Mouse (Mus musculus) kidney, adult 2 months (tissue): ENCODE results near the gene Aloxe3. TPM values are rescaled to one million over a fixed set of nuclear protein-coding genes. Genes with fewer than 3 reads are reported as not detected.

Source experiments
- DNase-seq: peaks from one replicate; pipeline ENCODE4 v3.0.0; 2021
- H3K27ac ChIP-seq: fragments of 200-500 bp; 2 replicates; pipeline ENCODE4 v1.5.1; 2012; ENCODE audit warnings: low read depth, low read length, control low read depth, inconsistent platforms; ENCODE audit not compliant: insufficient read depth
- H3K27me3 ChIP-seq: fragments of 200-500 bp; replicated peaks from 2 replicates; pipeline ENCODE4 v1.6.1; 2012; ENCODE audit warnings: mild to moderate bottlenecking, moderate library complexity, low read length, inconsistent platforms; ENCODE audit not compliant: control insufficient read depth, insufficient read depth
- H3K36me3 ChIP-seq: fragments of 200-500 bp; 2 replicates; pipeline ENCODE4 v1.6.1; 2012; ENCODE audit warnings: mild to moderate bottlenecking, moderate library complexity, low read length, inconsistent platforms; ENCODE audit not compliant: control insufficient read depth, insufficient read depth
- H3K4me1 ChIP-seq: fragments of 200-500 bp; 2 replicates; pipeline ENCODE4 v1.6.1; 2011; ENCODE audit warnings: low read length; ENCODE audit not compliant: control insufficient read depth, insufficient read depth
- H3K4me3 ChIP-seq: fragments of 200-500 bp; 2 replicates; pipeline ENCODE4 v1.5.1; 2011; ENCODE audit warnings: mild to moderate bottlenecking, low read depth, low read length, control low read depth; ENCODE audit not compliant: insufficient read depth
- CTCF ChIP-seq: fragments of 200-500 bp; conservative IDR thresholded peaks from 2 replicates; pipeline ENCODE4 v1.5.1; 2011; ENCODE audit warnings: low read depth, mild to moderate bottlenecking, control low read depth, low read length, moderate library complexity, mixed read lengths; ENCODE audit not compliant: insufficient read depth, insufficient read length
- POLR2A ChIP-seq: fragments of 200-500 bp; IDR thresholded peaks from one replicate; pipeline ENCODE4 v1.6.1; 2011; ENCODE audit warnings: low read depth, low read length, control low read depth
- WGBS: fragments of 180-500 bp; shearing (Covaris S2); methylation state at CpG from one replicate; pipeline ENCODE4 v1.1.7; 2018; 5-methylcytosine and 5-hydroxymethylcytosine counted together
- polyA plus RNA-seq: library from polyadenylated mRNA; depleted of rRNA; stranded (reverse); fragments of >200 nt; gene quantifications from 2 replicates; pipeline ENCODE4 v1.2.3, GENCODE M21; 2012

Aloxe3 gene
- polyA plus RNA-seq, 1 experiment = 0.39 TPM

GRCm38 (mm10) chr11:69121741-69122335, 3.9 kb upstream of the Aloxe3 start:
- no peak for DNase-seq
- Histone ChIP-seq H3K4me1 (peaks cover 8% of the 10 kb centered on the region; the same call in 1 of the 2 replicates), H3K27ac (no peak overlapping the region), H3K4me3 (peak overlapping the region; percentile 62), H3K27me3 (no peaks in the 10 kb centered on the region), H3K36me3 (no peaks in the 10 kb centered on the region)
- 2% methylated on average over 32 of the region's 32 CpGs for WGBS
- no peak for TF ChIP-seq POLR2A
- TF ChIP-seq CTCF = no peak

GRCm38 (mm10) chr11:69122336-69122951, 3.3 kb upstream of the Aloxe3 start, which contains the start of gene 9130213A22Rik:
Gene 9130213A22Rik (minus strand): TSS chr11:69122589.
- TF ChIP-seq POLR2A (no peak), CTCF (peak; percentile 59)
- peak within 1 kb of the TSS; percentile 62 for H3K4me3 ChIP-seq
- peak; percentile 90 for DNase-seq
- no peaks in the 10 kb centered on the region for H3K36me3 ChIP-seq
- no peaks in the 10 kb centered on the region for H3K27me3 ChIP-seq
- peak within 1 kb of the TSS; percentile 72 for H3K27ac ChIP-seq
- whole genome bisulfite sequencing = under 1% methylated on average over 66 of the region's 66 CpGs
- H3K4me1 ChIP-seq = peaks cover 6% of the 10 kb centered on the region; the same call in 1 of the 2 replicates

- Histone ChIP-seq H3K27ac (peak overlapping the region; percentile 40), H3K4me1 (peaks cover 4% of the 10 kb centered on the region; the same call in 1 of the 2 replicates)
- DNase-seq = peak; percentile 95
Observed at GRCm38 (mm10) chr11:69123056-69123692, 2.5 kb upstream of the Aloxe3 start.

GRCm38 (mm10) chr11:69123693-69124497, 1.8 kb upstream of the Aloxe3 start:
- peak overlapping the region; percentile 40 for H3K27ac ChIP-seq
- no peaks in the 10 kb centered on the region for H3K27me3 ChIP-seq
- no peaks in the 10 kb centered on the region for H3K36me3 ChIP-seq
- WGBS = under 1% methylated on average over 31 of the region's 31 CpGs
- TF ChIP-seq CTCF (0 out of 2 replicates have a peak, but pooled peaks have one; percentile 2), POLR2A (no peak)
- peak; percentile 96 for DNase-seq
- H3K4me3 ChIP-seq = peak overlapping the region; percentile 62
- H3K4me1 ChIP-seq = peaks cover 4% of the 10 kb centered on the region; the same call in 1 of the 2 replicates

More at GRCm38 (mm10) chr11:69123056-69123692, 2.5 kb upstream of the Aloxe3 start:
- WGBS = 1% methylated on average over 29 of the region's 29 CpGs
- peak overlapping the region; percentile 62 for H3K4me3 ChIP-seq
- H3K36me3 ChIP-seq = no peaks in the 10 kb centered on the region
- TF ChIP-seq POLR2A (no peak), CTCF (0 out of 2 replicates have a peak, but pooled peaks have one; percentile 20)
- H3K27me3 ChIP-seq = no peaks in the 10 kb centered on the region

- H3K4me3 ChIP-seq = no peak overlapping the region
- peak; percentile 80 for DNase-seq
- under 1% methylated on average over 3 of the region's 3 CpGs for WGBS
- H3K4me1 ChIP-seq = no peaks in the 10 kb centered on the region; the same call in 1 of the 2 replicates
- no peak overlapping the region for H3K27ac ChIP-seq
- TF ChIP-seq POLR2A (no peak), CTCF (no peak)
- H3K36me3 ChIP-seq = no peaks in the 10 kb centered on the region
- no peaks in the 10 kb centered on the region for H3K27me3 ChIP-seq
Observed at GRCm38 (mm10) chr11:69124498-69124847, 1.2 kb upstream of the Aloxe3 start.

GRCm38 (mm10) chr11:69125041-69125851, 450 bp upstream of the Aloxe3 start:
- under 1% methylated on average over 24 of the region's 24 CpGs for WGBS
- Histone ChIP-seq H3K4me1 (no peaks in the 10 kb centered on the region; the same call in 1 of the 2 replicates), H3K27me3 (no peaks in the 10 kb centered on the region), H3K36me3 (no peaks in the 10 kb centered on the region), H3K27ac (peak overlapping the region; percentile 6; the same call in 1 of the 2 replicates), H3K4me3 (peak overlapping the region; percentile 58)
- peak; percentile 94 for DNase-seq
- TF ChIP-seq POLR2A (no peak), CTCF (peak; percentile 52; the same call in 1 of the 2 replicates)
